Mouse (Mus musculus) neural tube, embryonic 11.5 days (tissue): ENCODE data around the gene Adamtsl3. TPM values are rescaled to one million over a fixed set of nuclear protein-coding genes. Genes with fewer than 3 reads are reported as not detected.
A peak's percentile ranks its signal among the peaks of the same experiment; 100 is the strongest.

ENCODE experiments used
- ATAC-seq: fragments of 200-750 bp; cut with Nextera tagmentation; 2 replicates; pipeline ENCODE4 v1.8.0; 2017; ENCODE audit warnings: moderate number of reproducible peaks, mild to moderate bottlenecking, moderate TSS enrichment, moderate library complexity; ENCODE audit not compliant: insufficient read depth, low FRiP score, low TSS enrichment
- DNase-seq: peaks from one replicate; pipeline ENCODE4 v3.0.0-alpha.2; 2015; ENCODE audit warnings: low spot score
- H3K27ac ChIP-seq: fragments of 300-500 bp; sonication (generic); 2 replicates; pipeline ENCODE4 v1.5.1; 2014; ENCODE audit warnings: low read depth, mild to moderate bottlenecking, low read length
- H3K27me3 ChIP-seq: fragments of 300-500 bp; sonication (generic); 2 replicates; pipeline ENCODE4 v1.6.1; 2014; ENCODE audit warnings: mild to moderate bottlenecking, low read length, mixed read lengths; ENCODE audit not compliant: control insufficient read depth, insufficient read depth
- H3K36me3 ChIP-seq: fragments of 300-500 bp; sonication (generic); 2 replicates; pipeline ENCODE4 v1.6.1; 2014; ENCODE audit warnings: mild to moderate bottlenecking, low read length, moderate library complexity, mixed read lengths; ENCODE audit not compliant: control insufficient read depth, insufficient read depth
- H3K4me1 ChIP-seq: fragments of 300-500 bp; sonication (generic); 2 replicates; pipeline ENCODE4 v1.6.1; 2014; ENCODE audit warnings: low read length, mixed read lengths; ENCODE audit not compliant: control insufficient read depth, insufficient read depth
- H3K4me2 ChIP-seq: fragments of 300-500 bp; sonication (generic); 2 replicates; pipeline ENCODE4 v1.6.1; 2014; ENCODE audit warnings: low read depth, mild to moderate bottlenecking, moderate library complexity
- H3K4me3 ChIP-seq: fragments of 300-500 bp; sonication (generic); 2 replicates; pipeline ENCODE4 v1.5.1; 2014; ENCODE audit warnings: low read depth, low read length
- H3K9ac ChIP-seq: fragments of 300-500 bp; sonication (generic); 2 replicates; pipeline ENCODE4 v1.6.1; 2014; ENCODE audit warnings: mild to moderate bottlenecking, low read length
- H3K9me3 ChIP-seq: fragments of 300-500 bp; sonication (generic); 2 replicates; pipeline ENCODE4 v1.6.1; 2016; ENCODE audit warnings: low read length; ENCODE audit not compliant: control insufficient read depth
- WGBS: fragments of 180-500 bp; shearing (Covaris S2); extraction: QIAGEN DNeasy Blood & Tissue Kit; methylation state at CpG from one replicate; pipeline ENCODE4 v1.1.7; 2014; 5-methylcytosine and 5-hydroxymethylcytosine counted together
- polyA plus RNA-seq: library from polyadenylated mRNA; unstranded; fragments of >200 nt; fragmentation: Nextera tagmentation; extraction: Ambion mirVana; gene quantifications from 2 replicates; pipeline ENCODE4 v1.2.1, GENCODE M21; 2014

Adamtsl3 gene
- polyA plus RNA-seq, 1 experiment from 2014 or later: 0.32 TPM

GRCm38 (mm10) chr7:82327881-82328280, 7.6 kb upstream of the Adamtsl3 start:
- H3K36me3 ChIP-seq: no peaks in the 10 kb centered on the region
- H3K9ac ChIP-seq: no peak overlapping the region
- WGBS: 72% methylated on average over 5 of the region's 5 CpGs
- H3K9me3 ChIP-seq: no peaks in the 10 kb centered on the region
- no peak overlapping the region for H3K27ac ChIP-seq
- H3K4me2 ChIP-seq: no peak overlapping the region
- DNase-seq (no peak), ATAC-seq (no peak)
- H3K4me3 ChIP-seq: no peak overlapping the region
- H3K4me1 ChIP-seq: no peaks in the 10 kb centered on the region
- H3K27me3 ChIP-seq: no peaks in the 10 kb centered on the region

GRCm38 (mm10) chr7:82329831-82330230, 5.7 kb upstream of the Adamtsl3 start:
- Histone ChIP-seq H3K27ac (no peak overlapping the region), H3K4me2 (no peak overlapping the region), H3K27me3 (peaks cover 15% of the 10 kb centered on the region), H3K4me1 (no peaks in the 10 kb centered on the region), H3K9ac (no peak overlapping the region), H3K9me3 (no peaks in the 10 kb centered on the region), H3K4me3 (no peak overlapping the region), H3K36me3 (no peaks in the 10 kb centered on the region)
- no peak for DNase-seq
- ATAC-seq: no peak
- 60% methylated on average over 4 of the region's 4 CpGs for WGBS

GRCm38 (mm10) chr7:82330860-82331259, 4.6 kb upstream of the Adamtsl3 start:
- Histone ChIP-seq H3K4me2 (no peak overlapping the region), H3K9me3 (no peaks in the 10 kb centered on the region), H3K36me3 (no peaks in the 10 kb centered on the region), H3K4me3 (no peak overlapping the region), H3K27ac (no peak overlapping the region), H3K9ac (no peak overlapping the region), H3K4me1 (no peaks in the 10 kb centered on the region), H3K27me3 (peaks cover 26% of the 10 kb centered on the region)
- WGBS: 77% methylated on average over 6 of the region's 6 CpGs
- ATAC-seq (no peak), DNase-seq (no peak)

- no peak for ATAC-seq
- DNase-seq: no peak
- no peak overlapping the region for H3K9ac ChIP-seq
- H3K4me1 ChIP-seq: no peaks in the 10 kb centered on the region
- 75% methylated on average over 1 of the region's 1 CpGs for WGBS
- H3K27ac ChIP-seq: no peak overlapping the region
- H3K9me3 ChIP-seq: no peaks in the 10 kb centered on the region
- no peak overlapping the region for H3K4me3 ChIP-seq
- H3K36me3 ChIP-seq: no peaks in the 10 kb centered on the region
- peaks cover 41% of the 10 kb centered on the region for H3K27me3 ChIP-seq
- H3K4me2 ChIP-seq: no peak overlapping the region
Observed at GRCm38 (mm10) chr7:82334000-82334399, 1.5 kb upstream of the Adamtsl3 start.

- H3K27ac ChIP-seq: no peak overlapping the region
- ATAC-seq (no peak), DNase-seq (peak; percentile 49)
- no peaks in the 10 kb centered on the region for H3K36me3 ChIP-seq
- WGBS: under 1% methylated on average over 34 of the region's 34 CpGs
- no peaks in the 10 kb centered on the region for H3K9me3 ChIP-seq
- peaks cover 41% of the 10 kb centered on the region for H3K27me3 ChIP-seq
- H3K9ac ChIP-seq: no peak overlapping the region
- H3K4me3 ChIP-seq: peak overlapping the region; percentile 40
- no peaks in the 10 kb centered on the region for H3K4me1 ChIP-seq
- H3K4me2 ChIP-seq: peak overlapping the region; percentile 63
Observed at GRCm38 (mm10) chr7:82336132-82336531, 638 bp downstream of the Adamtsl3 start.

GRCm38 (mm10) chr7:82338121-82338520, 2.6 kb downstream of the Adamtsl3 start:
- no peaks in the 10 kb centered on the region for H3K36me3 ChIP-seq
- no peaks in the 10 kb centered on the region for H3K4me1 ChIP-seq
- DNase-seq (no peak), ATAC-seq (no peak)
- no peak overlapping the region for H3K27ac ChIP-seq
- H3K9me3 ChIP-seq: no peaks in the 10 kb centered on the region
- no peak overlapping the region for H3K4me3 ChIP-seq
- H3K9ac ChIP-seq: no peak overlapping the region
- 85% methylated on average over 9 of the region's 9 CpGs for WGBS
- no peak overlapping the region for H3K4me2 ChIP-seq
- peaks cover 41% of the 10 kb centered on the region for H3K27me3 ChIP-seq

- Histone ChIP-seq H3K4me1 (no peaks in the 10 kb centered on the region), H3K36me3 (no peaks in the 10 kb centered on the region), H3K9ac (no peak overlapping the region), H3K27ac (no peak overlapping the region), H3K9me3 (no peaks in the 10 kb centered on the region), H3K4me2 (no peak overlapping the region), H3K4me3 (no peak overlapping the region), H3K27me3 (peaks cover 39% of the 10 kb centered on the region)
- DNase-seq (no peak), ATAC-seq (no peak)
- 79% methylated on average over 4 of the region's 4 CpGs for WGBS
Observed at GRCm38 (mm10) chr7:82338532-82338931, 3.0 kb downstream of the Adamtsl3 start.

- no peak overlapping the region for H3K4me3 ChIP-seq
- no peak for ATAC-seq
- H3K27ac ChIP-seq: no peak overlapping the region
- no peak for DNase-seq
- H3K27me3 ChIP-seq: peaks cover 32% of the 10 kb centered on the region
- no peaks in the 10 kb centered on the region for H3K36me3 ChIP-seq
- WGBS: 60% methylated on average over 3 of the region's 3 CpGs
- H3K9me3 ChIP-seq: no peaks in the 10 kb centered on the region
- no peak overlapping the region for H3K4me2 ChIP-seq
- no peak overlapping the region for H3K9ac ChIP-seq
- no peaks in the 10 kb centered on the region for H3K4me1 ChIP-seq
Observed at GRCm38 (mm10) chr7:82339214-82339613, 3.7 kb downstream of the Adamtsl3 start.

- H3K27me3 ChIP-seq: peaks cover 10% of the 10 kb centered on the region
- H3K36me3 ChIP-seq: no peaks in the 10 kb centered on the region
- H3K9ac ChIP-seq: no peak overlapping the region
- no peak overlapping the region for H3K27ac ChIP-seq
- no peak overlapping the region for H3K4me2 ChIP-seq
- ATAC-seq (no peak), DNase-seq (no peak)
- 34% methylated on average over 8 of the region's 8 CpGs for WGBS
- no peaks in the 10 kb centered on the region for H3K9me3 ChIP-seq
- H3K4me1 ChIP-seq: no peaks in the 10 kb centered on the region
- H3K4me3 ChIP-seq: no peak overlapping the region
Observed at GRCm38 (mm10) chr7:82341476-82341875, 6.0 kb downstream of the Adamtsl3 start.
